Mouse (Mus musculus) liver, postnatal 0 days (tissue): Measurements from ENCODE around the gene Tuft1. TPM values are rescaled to one million over a fixed set of nuclear protein-coding genes. Genes with fewer than 3 reads are reported as not detected.
A peak's percentile ranks its signal among the peaks of the same experiment; 100 is the strongest.

Experiments
- ATAC-seq: fragments of 200-750 bp; cut with Nextera tagmentation; 2 replicates; pipeline ENCODE4 v1.8.0; 2017; ENCODE audit warnings: mild to moderate bottlenecking, moderate library complexity
- DNase-seq: peaks from one replicate; pipeline ENCODE4 v3.0.0-alpha.2; 2016
- H3K27ac ChIP-seq: fragments of 300-500 bp; sonication (generic); 2 replicates; pipeline ENCODE4 v1.5.1; 2014; ENCODE audit warnings: antibody characterized with exemption, moderate library complexity, mild to moderate bottlenecking, low read depth
- H3K27me3 ChIP-seq: fragments of 300-500 bp; sonication (generic); 2 replicates; pipeline ENCODE4 v1.6.1; 2014; ENCODE audit warnings: low read length, control low read depth, mixed read lengths; ENCODE audit not compliant: insufficient read depth
- H3K36me3 ChIP-seq: fragments of 300-500 bp; sonication (generic); replicated peaks from 2 replicates; pipeline ENCODE4 v1.6.1; 2014; ENCODE audit warnings: mild to moderate bottlenecking, control low read depth, low read length, moderate library complexity, mixed read lengths; ENCODE audit not compliant: insufficient read depth
- H3K4me1 ChIP-seq: fragments of 300-500 bp; sonication (generic); 2 replicates; pipeline ENCODE4 v1.6.1; 2014; ENCODE audit warnings: antibody characterized with exemption, mild to moderate bottlenecking, control low read depth; ENCODE audit not compliant: insufficient read depth
- H3K4me2 ChIP-seq: fragments of 300-500 bp; sonication (generic); 2 replicates; pipeline ENCODE4 v1.6.1; 2014; ENCODE audit warnings: low read depth, mild to moderate bottlenecking, low read length, moderate library complexity, mixed read lengths
- H3K4me3 ChIP-seq: fragments of 300-500 bp; sonication (generic); 2 replicates; pipeline ENCODE4 v1.5.1; 2014; ENCODE audit warnings: low read depth, low read length
- H3K9ac ChIP-seq: fragments of 300-500 bp; sonication (generic); replicated peaks from 2 replicates; pipeline ENCODE4 v1.6.1; 2014; ENCODE audit warnings: mild to moderate bottlenecking, moderate library complexity
- H3K9me3 ChIP-seq: fragments of 300-500 bp; sonication (generic); 2 replicates; pipeline ENCODE4 v1.6.1; 2016; ENCODE audit warnings: mild to moderate bottlenecking, control low read depth, low read length, mixed read lengths
- CTCF ChIP-seq: sonication (generic); IDR thresholded peaks from 2 replicates; pipeline ENCODE4 v1.5.1; 2016; ENCODE audit warnings: antibody characterized with exemption, low read depth
- EP300 ChIP-seq: IDR thresholded peaks from 2 replicates; pipeline ENCODE4 v1.6.1; 2016; ENCODE audit warnings: antibody characterized with exemption, low read depth, mild to moderate bottlenecking
- WGBS: fragments of 180-500 bp; shearing (Covaris S2); extraction: QIAGEN DNeasy Blood & Tissue Kit; methylation state at CpG from one replicate; pipeline ENCODE4 v1.1.7; 2014; ENCODE audit not compliant: insufficient replicate concordance; 5-methylcytosine and 5-hydroxymethylcytosine counted together
- polyA plus RNA-seq: library from polyadenylated mRNA; unstranded; fragments of >200 nt; fragmentation: Nextera tagmentation; extraction: Ambion mirVana; gene quantifications from 2 replicates; pipeline ENCODE4 v1.2.1, GENCODE M21; 2015

Gene Tuft1
- polyA plus RNA-seq, 1 experiment from 2014 or later = 8.1 TPM

GRCm38 (mm10) chr3:94622550-94622949 is 36.1 kb downstream of the Tuft1 start:
- Histone ChIP-seq H3K4me3 (no peak overlapping the region), H3K27ac (no peak overlapping the region)

GRCm38 (mm10) chr3:94621740-94622507 is 36.7 kb downstream of the Tuft1 start:
- WGBS = 79% methylated on average over 11 of the region's 11 CpGs
- no peaks in the 10 kb centered on the region for H3K9me3 ChIP-seq
- no peak overlapping the region for H3K9ac ChIP-seq
- TF ChIP-seq CTCF (no peak), EP300 (no peak)
- peaks cover 9% of the 10 kb centered on the region; the same call in 1 of the 2 replicates for H3K36me3 ChIP-seq
- DNase-seq = no peak
- peak; percentile 41; the same call in 1 of the 2 replicates for ATAC-seq
- no peaks in the 10 kb centered on the region for H3K4me1 ChIP-seq
- no peak overlapping the region for H3K4me3 ChIP-seq
- H3K27ac ChIP-seq = no peak overlapping the region
- no peak overlapping the region for H3K4me2 ChIP-seq
- no peaks in the 10 kb centered on the region for H3K27me3 ChIP-seq

More at GRCm38 (mm10) chr3:94622550-94622949, 36.1 kb downstream of the Tuft1 start:
- H3K4me2 ChIP-seq = no peak overlapping the region
- no peaks in the 10 kb centered on the region for H3K9me3 ChIP-seq
- 82% methylated on average over 10 of the region's 10 CpGs for WGBS
- H3K4me1 ChIP-seq = no peaks in the 10 kb centered on the region
- H3K36me3 ChIP-seq = peaks cover 9% of the 10 kb centered on the region; the same call in 1 of the 2 replicates
- DNase-seq (no peak), ATAC-seq (peak; percentile 43; the same call in 1 of the 2 replicates)
- H3K9ac ChIP-seq = no peak overlapping the region
- no peaks in the 10 kb centered on the region for H3K27me3 ChIP-seq
- TF ChIP-seq CTCF = no peak
- TF ChIP-seq EP300 = no peak

GRCm38 (mm10) chr3:94616717-94617116 is 42.0 kb downstream of the Tuft1 start:
- H3K27me3 ChIP-seq = no peaks in the 10 kb centered on the region
- H3K4me1 ChIP-seq = no peaks in the 10 kb centered on the region
- peak; percentile 52 for DNase-seq
- H3K36me3 ChIP-seq = peaks cover 11% of the 10 kb centered on the region
- no peak for ATAC-seq
- no peak overlapping the region for H3K4me2 ChIP-seq
- WGBS = 57% methylated on average over 4 of the region's 4 CpGs
- no peak overlapping the region for H3K9ac ChIP-seq
- no peak overlapping the region for H3K27ac ChIP-seq
- H3K4me3 ChIP-seq = no peak overlapping the region
- TF ChIP-seq CTCF (peak; percentile 85), EP300 (no peak)
- no peaks in the 10 kb centered on the region for H3K9me3 ChIP-seq

GRCm38 (mm10) chr3:94613258-94613878 is 45.3 kb downstream of the Tuft1 start:
- TF ChIP-seq CTCF (no peak), EP300 (no peak)
- ATAC-seq (peak; percentile 62), DNase-seq (no peak)
- H3K4me3 ChIP-seq = no peak overlapping the region
- 69% methylated on average over 7 of the region's 7 CpGs for WGBS
- no peaks in the 10 kb centered on the region for H3K9me3 ChIP-seq
- no peak overlapping the region for H3K4me2 ChIP-seq
- no peak overlapping the region for H3K27ac ChIP-seq
- no peak overlapping the region for H3K9ac ChIP-seq
- H3K36me3 ChIP-seq = peaks cover 7% of the 10 kb centered on the region
- no peaks in the 10 kb centered on the region for H3K27me3 ChIP-seq
- no peaks in the 10 kb centered on the region for H3K4me1 ChIP-seq

- TF ChIP-seq EP300 (no peak), CTCF (no peak)
- DNase-seq = no peak
- WGBS = 89% methylated on average over 1 of the region's 1 CpGs
- Histone ChIP-seq H3K9me3 (no peaks in the 10 kb centered on the region), H3K9ac (no peak overlapping the region), H3K27ac (no peak overlapping the region), H3K4me2 (no peak overlapping the region), H3K36me3 (peaks cover 7% of the 10 kb centered on the region), H3K4me3 (no peak overlapping the region), H3K4me1 (no peaks in the 10 kb centered on the region), H3K27me3 (no peaks in the 10 kb centered on the region)
- ATAC-seq = no peak
Measured at GRCm38 (mm10) chr3:94612274-94612673, 46.4 kb downstream of the Tuft1 start.

GRCm38 (mm10) chr3:94611834-94612233 is 46.8 kb downstream of the Tuft1 start:
- ATAC-seq (no peak), DNase-seq (no peak)
- H3K27me3 ChIP-seq = no peaks in the 10 kb centered on the region
- no peak overlapping the region for H3K27ac ChIP-seq
- WGBS = 74% methylated on average over 5 of the region's 5 CpGs
- H3K36me3 ChIP-seq = peaks cover 7% of the 10 kb centered on the region
- H3K4me1 ChIP-seq = no peaks in the 10 kb centered on the region
- H3K4me3 ChIP-seq = no peak overlapping the region
- H3K9me3 ChIP-seq = no peaks in the 10 kb centered on the region
- TF ChIP-seq EP300 = no peak
- no peak for TF ChIP-seq CTCF
- no peak overlapping the region for H3K4me2 ChIP-seq
- no peak overlapping the region for H3K9ac ChIP-seq
